Mouse (Mus musculus) stomach, embryonic 16.5 days (tissue): ENCODE measurements around the gene Als2. TPM values are rescaled to one million over a fixed set of nuclear protein-coding genes. Genes with fewer than 3 reads are reported as not detected.

ENCODE experiments used
- ATAC-seq: fragments of 200-750 bp; cut with Nextera tagmentation; 2 replicates; pipeline ENCODE4 v1.8.0; 2017; ENCODE audit warnings: moderate number of reproducible peaks, moderate TSS enrichment; ENCODE audit not compliant: insufficient read depth, low FRiP score
- H3K27ac ChIP-seq: fragments of 300-500 bp; sonication (generic); 2 replicates; pipeline ENCODE4 v1.5.1; 2014; ENCODE audit warnings: low read length
- H3K27me3 ChIP-seq: fragments of 300-500 bp; sonication (generic); 2 replicates; pipeline ENCODE4 v1.6.1; 2014; ENCODE audit warnings: low read length, control low read depth, mixed read lengths; ENCODE audit not compliant: control insufficient read depth, insufficient read depth
- H3K36me3 ChIP-seq: fragments of 300-500 bp; sonication (generic); 2 replicates; pipeline ENCODE4 v1.6.1; 2014; ENCODE audit warnings: low read length; ENCODE audit not compliant: control insufficient read depth, insufficient read depth
- H3K4me1 ChIP-seq: fragments of 300-500 bp; sonication (generic); 2 replicates; pipeline ENCODE4 v1.6.1; 2014; ENCODE audit warnings: low read length, control low read depth, mixed read lengths; ENCODE audit not compliant: control insufficient read depth, insufficient read depth
- H3K4me2 ChIP-seq: fragments of 300-500 bp; sonication (generic); 2 replicates; pipeline ENCODE4 v1.6.1; 2014; ENCODE audit warnings: low read depth, low read length, mixed read lengths
- H3K4me3 ChIP-seq: fragments of 300-500 bp; sonication (generic); replicated peaks from 2 replicates; pipeline ENCODE4 v1.5.1; 2014; ENCODE audit warnings: mild to moderate bottlenecking, low read length
- H3K9ac ChIP-seq: fragments of 300-500 bp; sonication (generic); 2 replicates; pipeline ENCODE4 v1.6.1; 2014; ENCODE audit warnings: low read length
- H3K9me3 ChIP-seq: fragments of 300-500 bp; sonication (generic); replicated peaks from 2 replicates; pipeline ENCODE4 v1.6.1; 2016; ENCODE audit warnings: low read length, control low read depth; ENCODE audit not compliant: control insufficient read depth
- WGBS: fragments of 180-500 bp; shearing (Covaris S2); extraction: QIAGEN DNeasy Blood & Tissue Kit; methylation state at CpG from one replicate; pipeline ENCODE4 v1.1.7; 2014; 5-methylcytosine and 5-hydroxymethylcytosine counted together
- polyA plus RNA-seq: library from polyadenylated mRNA; unstranded; fragments of >200 nt; fragmentation: Nextera tagmentation; extraction: Ambion mirVana; gene quantifications from 2 replicates; pipeline ENCODE4 v1.2.1, GENCODE M21; 2015

The Als2 gene
- polyA plus RNA-seq, 1 experiment from 2014 or later, result 9.2 TPM

DNA sequence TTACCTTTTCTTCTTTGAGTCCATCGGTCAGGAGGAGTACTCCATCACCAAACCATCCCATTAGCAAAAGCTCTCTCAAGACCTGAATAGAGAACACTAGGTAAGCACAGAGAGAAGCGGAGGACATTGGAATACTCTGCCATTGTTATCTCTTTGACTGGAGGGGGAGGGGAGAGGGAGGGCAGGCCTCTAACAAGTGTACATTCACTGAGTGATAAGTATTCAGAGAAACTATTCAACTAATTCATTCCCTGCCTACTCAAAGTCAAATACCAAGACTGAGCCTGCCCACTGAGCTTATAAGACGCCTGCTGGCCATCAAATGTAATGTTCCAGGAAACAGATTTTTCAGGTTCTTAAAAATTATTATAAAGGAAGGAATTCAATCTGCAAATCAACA lies 16.7 kb downstream of the Als2 start:
- Histone ChIP-seq H3K27ac (no peak overlapping the region), H3K4me2 (no peak overlapping the region), H3K4me3 (no peak overlapping the region), H3K9me3 (no peaks in the 10 kb centered on the region), H3K4me1 (no peaks in the 10 kb centered on the region), H3K36me3 (no peaks in the 10 kb centered on the region), H3K27me3 (no peaks in the 10 kb centered on the region), H3K9ac (no peak overlapping the region)
- 67% methylated on average over 3 of the region's 3 CpGs for WGBS
- no peak for ATAC-seq

DNA sequence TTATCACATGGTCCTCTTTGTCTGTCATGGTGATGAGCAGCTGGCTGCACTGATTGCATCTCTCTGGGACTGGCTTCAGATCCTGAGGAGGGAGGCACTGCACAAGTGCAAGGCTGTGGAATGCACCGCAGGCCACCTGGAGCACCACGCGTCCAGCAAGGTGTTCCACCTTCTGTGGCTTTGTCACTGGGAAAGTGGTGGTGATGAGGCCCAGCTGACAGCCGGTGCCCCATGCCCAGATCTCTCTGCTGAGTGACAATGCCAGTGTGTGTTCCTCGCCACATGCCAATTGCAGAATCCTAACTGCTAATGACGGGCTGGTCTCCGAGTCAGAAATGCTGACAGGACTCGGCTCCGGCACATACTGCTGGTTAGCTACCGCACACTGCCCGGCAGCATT lies 21.6 kb downstream of the Als2 start:
- ATAC-seq, result no peak
- Histone ChIP-seq H3K4me2 (no peak overlapping the region), H3K36me3 (no peaks in the 10 kb centered on the region), H3K27me3 (no peaks in the 10 kb centered on the region), H3K4me3 (no peak overlapping the region), H3K9me3 (no peaks in the 10 kb centered on the region), H3K4me1 (0 out of 2 replicates have a peak, but pooled peaks cover 3% of the 10 kb centered on the region), H3K27ac (no peak overlapping the region), H3K9ac (no peak overlapping the region)
- 94% methylated on average over 11 of the region's 11 CpGs for WGBS

DNA sequence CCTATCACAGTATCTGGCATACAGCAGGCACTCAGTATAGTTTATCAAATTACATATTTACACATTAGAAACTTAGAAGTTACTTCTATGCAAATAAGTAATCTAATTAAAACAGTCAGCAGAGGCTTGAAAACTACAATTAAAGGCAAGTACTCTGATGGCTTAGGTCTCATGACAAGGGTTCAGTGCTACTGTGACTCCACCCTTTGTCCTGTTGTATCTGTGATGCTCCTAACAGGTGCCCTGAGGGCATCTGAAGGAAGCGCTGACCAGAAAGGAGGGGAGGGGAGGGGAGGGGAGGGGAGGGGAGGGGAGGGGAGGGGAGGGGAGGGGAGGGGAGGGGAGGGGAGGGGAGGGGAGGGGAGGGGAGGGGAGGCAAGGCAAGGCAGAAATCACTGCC lies 24.1 kb downstream of the Als2 start:
- H3K36me3 ChIP-seq, result 0 out of 2 replicates have a peak, but pooled peaks cover 5% of the 10 kb centered on the region
- H3K9me3 ChIP-seq, result no peaks in the 10 kb centered on the region
- H3K9ac ChIP-seq, result no peak overlapping the region
- H3K4me1 ChIP-seq, result 0 out of 2 replicates have a peak, but pooled peaks cover 3% of the 10 kb centered on the region
- no peak overlapping the region for H3K4me3 ChIP-seq
- H3K27ac ChIP-seq, result no peak overlapping the region
- ATAC-seq, result no peak
- no CpG with 5 or more reads among the region's 1 CpGs for WGBS
- no peak overlapping the region for H3K4me2 ChIP-seq
- no peaks in the 10 kb centered on the region for H3K27me3 ChIP-seq

DNA sequence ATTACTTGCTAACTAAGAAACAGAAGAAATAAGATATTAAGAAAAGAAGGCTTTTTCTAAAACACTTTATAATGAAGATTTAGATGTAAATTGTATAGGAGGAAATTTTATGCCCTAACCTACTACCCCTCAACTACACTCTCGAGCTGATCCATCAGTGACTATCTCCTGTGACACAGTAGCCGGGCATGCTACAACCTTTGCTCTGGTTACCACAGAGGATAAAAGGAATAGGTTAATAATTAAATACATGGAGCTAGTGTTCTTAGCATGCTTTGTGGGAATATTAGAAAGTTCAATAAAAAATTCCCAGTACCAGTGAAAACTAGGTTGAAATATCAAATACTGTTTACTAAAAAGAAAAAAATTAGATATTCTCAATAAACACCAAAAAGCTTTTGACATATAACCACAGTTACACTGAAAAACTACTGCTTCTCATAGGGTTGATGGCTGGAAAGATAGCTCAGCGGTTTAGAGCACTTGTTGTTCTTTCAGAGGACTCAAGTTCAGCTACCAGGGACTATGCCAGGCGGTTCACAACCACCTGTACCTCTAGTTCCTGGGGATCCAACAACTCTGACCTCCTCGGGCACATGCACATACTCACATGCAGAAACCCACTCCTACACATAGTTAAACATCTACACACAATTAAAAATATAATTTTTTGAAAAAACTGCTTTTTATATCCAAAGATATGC lies 24.8 kb downstream of the Als2 start:
- Histone ChIP-seq H3K9ac (no peak overlapping the region), H3K4me3 (no peak overlapping the region), H3K4me2 (no peak overlapping the region), H3K4me1 (0 out of 2 replicates have a peak, but pooled peaks cover 3% of the 10 kb centered on the region), H3K9me3 (no peaks in the 10 kb centered on the region), H3K36me3 (0 out of 2 replicates have a peak, but pooled peaks cover 5% of the 10 kb centered on the region), H3K27ac (peak overlapping the region; percentile 52; the same call in 1 of the 2 replicates), H3K27me3 (no peaks in the 10 kb centered on the region)
- peak; percentile 78; the same call in 1 of the 2 replicates for ATAC-seq
- 62% methylated on average over 5 of the region's 5 CpGs for WGBS

DNA sequence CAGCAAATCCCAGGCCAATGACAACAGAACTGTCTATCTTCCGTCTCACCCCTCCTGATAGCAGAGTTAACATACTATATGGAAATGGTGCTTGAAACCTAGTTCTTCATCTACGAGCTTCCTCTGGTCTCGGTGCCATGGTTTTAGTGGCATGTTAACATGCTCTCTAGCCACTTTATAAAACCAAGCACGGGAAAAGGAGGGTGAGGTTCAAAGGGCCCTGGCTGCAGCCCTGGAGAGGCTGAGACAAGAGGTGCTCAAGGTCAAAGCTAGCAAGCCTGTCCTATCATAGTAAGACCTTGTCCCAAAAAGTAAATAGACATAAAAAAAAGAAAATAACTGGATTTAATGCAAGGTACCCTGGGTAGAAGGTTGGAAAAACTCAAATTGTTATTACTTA lies 25.4 kb downstream of the Als2 start:
- H3K27me3 ChIP-seq, result no peaks in the 10 kb centered on the region
- 0 out of 2 replicates have a peak, but pooled peaks cover 3% of the 10 kb centered on the region for H3K4me1 ChIP-seq
- H3K9ac ChIP-seq, result no peak overlapping the region
- H3K4me3 ChIP-seq, result no peak overlapping the region
- H3K27ac ChIP-seq, result no peak overlapping the region
- no peak overlapping the region for H3K4me2 ChIP-seq
- no peak for ATAC-seq
- no peaks in the 10 kb centered on the region for H3K9me3 ChIP-seq
- H3K36me3 ChIP-seq, result 0 out of 2 replicates have a peak, but pooled peaks cover 5% of the 10 kb centered on the region
- 73% methylated on average over 4 of the region's 4 CpGs for WGBS

DNA sequence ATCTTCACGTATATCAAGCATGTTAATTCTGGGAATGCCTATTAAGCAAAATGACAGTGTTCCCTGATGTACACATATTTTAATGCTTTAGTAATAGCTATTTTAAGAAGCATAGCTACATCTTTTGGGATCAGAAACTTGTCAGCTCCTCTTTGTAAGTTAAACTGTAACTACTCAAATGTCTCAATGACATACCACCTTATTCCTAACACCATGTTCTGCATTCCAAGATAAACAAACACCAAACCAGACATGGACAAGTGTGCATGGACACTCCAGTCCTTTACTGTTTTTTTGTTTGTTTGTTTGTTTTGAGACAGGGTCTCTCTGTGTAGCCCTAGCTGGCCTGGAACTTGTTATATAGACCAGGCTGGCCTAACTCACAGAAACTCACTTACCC lies 28.7 kb downstream of the Als2 start:
- Histone ChIP-seq H3K4me2 (no peak overlapping the region), H3K4me3 (no peak overlapping the region), H3K4me1 (0 out of 2 replicates have a peak, but pooled peaks cover 3% of the 10 kb centered on the region), H3K9ac (no peak overlapping the region), H3K27me3 (no peaks in the 10 kb centered on the region), H3K36me3 (0 out of 2 replicates have a peak, but pooled peaks cover 5% of the 10 kb centered on the region), H3K9me3 (no peaks in the 10 kb centered on the region), H3K27ac (no peak overlapping the region)
- 82% methylated on average over 1 of the region's 1 CpGs for WGBS
- no peak for ATAC-seq

DNA sequence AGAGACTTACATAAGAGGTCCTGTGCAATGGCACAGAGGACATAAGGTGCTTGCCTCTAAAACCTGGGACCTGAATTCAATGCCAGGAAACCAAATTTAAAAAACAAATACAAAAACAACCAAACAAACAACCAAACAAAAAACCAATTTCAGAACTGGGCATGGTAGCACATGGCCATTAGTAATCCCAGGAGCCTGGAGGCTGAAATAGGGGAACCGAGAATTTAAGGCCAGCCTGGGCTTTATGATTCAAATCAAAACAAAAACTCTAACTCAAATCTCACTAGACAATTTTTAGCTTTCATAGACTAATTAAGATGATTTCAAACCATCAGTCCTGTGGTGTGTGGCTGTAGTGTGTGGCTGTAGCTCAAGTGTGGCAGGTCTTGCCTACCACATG lies 32.5 kb downstream of the Als2 start:
- H3K27me3 ChIP-seq, result no peaks in the 10 kb centered on the region
- H3K27ac ChIP-seq, result no peak overlapping the region
- no peaks in the 10 kb centered on the region for H3K9me3 ChIP-seq
- H3K9ac ChIP-seq, result no peak overlapping the region
- peaks cover 15% of the 10 kb centered on the region; the same call in 1 of the 2 replicates for H3K36me3 ChIP-seq
- H3K4me2 ChIP-seq, result no peak overlapping the region
- 82% methylated on average over 1 of the region's 1 CpGs for WGBS
- no peak overlapping the region for H3K4me3 ChIP-seq
- no peaks in the 10 kb centered on the region for H3K4me1 ChIP-seq
- no peak for ATAC-seq

DNA sequence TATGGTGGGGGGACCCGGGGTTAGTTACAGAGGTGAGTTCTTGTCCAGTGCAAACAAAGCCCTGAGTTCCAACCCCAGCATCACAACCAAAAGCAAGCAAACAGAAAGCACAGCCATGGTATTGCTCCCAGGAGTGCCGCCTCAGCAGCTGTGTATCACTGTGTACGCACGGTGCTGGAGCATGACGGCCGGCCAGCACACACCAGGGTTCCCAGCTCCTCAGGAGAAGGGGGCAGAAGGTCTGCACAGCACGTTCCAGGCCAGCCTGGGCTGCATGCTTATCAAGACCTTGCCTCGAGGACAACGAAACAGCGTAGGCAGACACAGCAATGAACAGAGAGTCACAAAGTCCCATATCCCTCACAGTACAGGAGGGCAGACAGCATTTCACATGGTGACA lies 34.7 kb downstream of the Als2 start:
- ATAC-seq, result no peak
- H3K36me3 ChIP-seq, result peaks cover 10% of the 10 kb centered on the region; the same call in 1 of the 2 replicates
- no peaks in the 10 kb centered on the region for H3K9me3 ChIP-seq
- no peak overlapping the region for H3K4me2 ChIP-seq
- H3K4me1 ChIP-seq, result no peaks in the 10 kb centered on the region
- no peak overlapping the region for H3K9ac ChIP-seq
- WGBS, result 77% methylated on average over 10 of the region's 10 CpGs
- no peak overlapping the region for H3K4me3 ChIP-seq
- no peaks in the 10 kb centered on the region for H3K27me3 ChIP-seq
- H3K27ac ChIP-seq, result no peak overlapping the region

DNA sequence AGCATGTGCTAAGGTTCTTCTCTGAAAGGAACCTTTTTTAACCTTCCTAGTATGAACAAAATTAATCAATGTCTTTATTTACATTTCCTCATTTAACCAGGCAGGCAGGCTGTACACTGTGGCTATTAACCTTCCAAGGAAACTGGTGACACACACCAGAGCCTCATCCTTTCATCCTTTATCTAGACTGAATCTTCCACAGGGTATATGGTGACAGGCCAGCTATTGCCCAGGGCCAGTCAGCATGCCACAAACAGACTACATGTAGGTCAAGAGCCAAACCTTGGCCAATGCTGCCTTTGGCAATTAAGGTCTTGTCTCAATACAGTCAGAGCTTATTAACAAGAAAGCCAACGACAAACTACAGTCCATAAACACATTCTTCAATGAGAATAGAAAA lies 35.5 kb downstream of the Als2 start:
- WGBS, result 67% methylated on average over 1 of the region's 1 CpGs
- Histone ChIP-seq H3K36me3 (peaks cover 10% of the 10 kb centered on the region; the same call in 1 of the 2 replicates), H3K4me1 (no peaks in the 10 kb centered on the region), H3K27me3 (no peaks in the 10 kb centered on the region), H3K9ac (no peak overlapping the region), H3K4me3 (no peak overlapping the region), H3K4me2 (no peak overlapping the region), H3K27ac (no peak overlapping the region), H3K9me3 (no peaks in the 10 kb centered on the region)
- ATAC-seq, result no peak
